Mouse (Mus musculus) heart, postnatal 25 days (tissue): ENCODE results near the gene Mef2b. TPM values are rescaled to one million over a fixed set of nuclear protein-coding genes. Genes with fewer than 3 reads are reported as not detected.
A peak's percentile ranks its signal among the peaks of the same experiment; 100 is the strongest.

Source experiments
- DNase-seq: peaks from one replicate; pipeline ENCODE4 v3.0.0; 2022; ENCODE audit warnings: low spot score
- intact Hi-C: fragments of 180-260 bp; cut with DNase I; formaldehyde crosslinking; loops from one replicate; pipeline ENCODE4 v1.15.1; 2025
- total RNA-seq, 2 experiments: library from RNA; stranded (reverse); gene quantifications; 2 replicates each; pipeline ENCODE4 v1.2.3; 2021

Gene Mef2b
- total RNA-seq, 2 experiments from 2014 or later = 0.31 TPM; not detected in 1

- intact Hi-C loops = loop anchor here (5.0 kb wide), 2 partner anchors 89 to 229 kb away; partner anchors contain the start of genes Mau2, Ndufa13, Sugp1 and Tssk6
- DNase-seq = peak; percentile 57
Measured at GRCm38 (mm10) chr8:70131166-70131883, 8.2 kb upstream of the Mef2b start, which contains the start of gene Nr2c2ap. TSS of gene Nr2c2ap (plus strand) at chr8:70131333.

GRCm38 (mm10) chr8:70134086-70134485 is 5.4 kb upstream of the Mef2b start:
- DNase-seq = no peak
- intact Hi-C loops = loop anchor here (5.0 kb wide), 2 partner anchors 92 to 232 kb away; partner anchors contain the start of genes Mau2, Ndufa13, Sugp1 and Tssk6

GRCm38 (mm10) chr8:70134931-70135330 is 4.6 kb upstream of the Mef2b start:
- DNase-seq = no peak
- intact Hi-C loops = loop anchor here (5.0 kb wide), 2 partner anchors 93 to 233 kb away; partner anchors contain the start of genes Mau2, Ndufa13, Sugp1 and Tssk6

- intact Hi-C loops = no loop called here
- no peak for DNase-seq
Measured at GRCm38 (mm10) chr8:70136591-70136990, 2.9 kb upstream of the Mef2b start.

- DNase-seq = no peak
- intact Hi-C loops = no loop called here
Measured at GRCm38 (mm10) chr8:70137890-70138289, 1.6 kb upstream of the Mef2b start.

GRCm38 (mm10) chr8:70139981-70140380 is 470 bp downstream of the Mef2b start:
- DNase-seq = no peak
- intact Hi-C loops = no loop called here

- DNase-seq = no peak
- intact Hi-C loops = no loop called here
Measured at GRCm38 (mm10) chr8:70147678-70148607, 8.4 kb downstream of the Mef2b start.

GRCm38 (mm10) chr8:70150158-70150557 is 10.6 kb downstream of the Mef2b start:
- DNase-seq = no peak
- intact Hi-C loops = no loop called here

GRCm38 (mm10) chr8:70152537-70153257 is 13.2 kb downstream of the Mef2b start:
- intact Hi-C loops = no loop called here

GRCm38 (mm10) chr8:70157240-70157800 is 17.8 kb downstream of the Mef2b start:
- intact Hi-C loops = no loop called here
- no peak for DNase-seq

More at GRCm38 (mm10) chr8:70152537-70153257, 13.2 kb downstream of the Mef2b start:
- peak; percentile 32 for DNase-seq

GRCm38 (mm10) chr8:70158069-70158853 is 18.8 kb downstream of the Mef2b start:
- DNase-seq = peak; percentile 20
- intact Hi-C loops = no loop called here

GRCm38 (mm10) chr8:70159211-70159610 is 19.7 kb downstream of the Mef2b start:
- DNase-seq = no peak
- intact Hi-C loops = no loop called here

- intact Hi-C loops = no loop called here
- no peak for DNase-seq
Measured at GRCm38 (mm10) chr8:70160015-70160414, 20.5 kb downstream of the Mef2b start.

GRCm38 (mm10) chr8:70163316-70163715 is 23.8 kb downstream of the Mef2b start:
- DNase-seq = no peak
- intact Hi-C loops = no loop called here

- intact Hi-C loops = loop anchor here (1.0 to 5.0 kb wide), 4 partner anchors 44 to 292 kb away; partner anchors contain the start of gene Ncan
- peak; percentile 20 for DNase-seq
Measured at GRCm38 (mm10) chr8:70166504-70167110, 27.1 kb downstream of the Mef2b start.

- intact Hi-C loops = loop anchor here (2.0 kb wide), 1 partner anchor 249 kb away; no protein-coding TSS in a partner anchor
- no peak for DNase-seq
Measured at GRCm38 (mm10) chr8:70170116-70170515, 30.6 kb downstream of the Mef2b start.

GRCm38 (mm10) chr8:70170748-70171147 is 31.2 kb downstream of the Mef2b start:
- intact Hi-C loops = loop anchor here (2.0 kb wide), 1 partner anchor 250 kb away; no protein-coding TSS in a partner anchor
- no peak for DNase-seq

GRCm38 (mm10) chr8:70171240-70171639 is 31.7 kb downstream of the Mef2b start:
- no peak for DNase-seq
- intact Hi-C loops = loop anchor here (2.0 kb wide), 1 partner anchor 250 kb away; no protein-coding TSS in a partner anchor
